Mouse (Mus musculus) lung, postnatal 0 days (tissue): ENCODE measurements at regions not wholly inside any gene's neighbourhood (a gene's known extent, or its start where the extent isn't known, plus 50 kb on each side); places are given as distances from the start of the nearest gene placed in this dataset.

Source experiments
- ATAC-seq: fragments of 200-750 bp; cut with Nextera tagmentation; 2 replicates; pipeline ENCODE4 v1.8.0; 2017; ENCODE audit warnings: moderate library complexity
- DNase-seq: peaks from one replicate; pipeline ENCODE4 v3.0.0-alpha.2; 2016; ENCODE audit warnings: low spot score
- H3K27ac ChIP-seq: fragments of 300-500 bp; sonication (generic); 2 replicates; pipeline ENCODE4 v1.5.1; 2014; ENCODE audit warnings: antibody characterized with exemption, mild to moderate bottlenecking, low read length, mixed read lengths
- H3K27me3 ChIP-seq: fragments of 300-500 bp; sonication (generic); replicated peaks from 2 replicates; pipeline ENCODE4 v1.6.1; 2014; ENCODE audit warnings: low read length, mixed read lengths; ENCODE audit not compliant: insufficient read depth
- H3K36me3 ChIP-seq: fragments of 300-500 bp; sonication (generic); 2 replicates; pipeline ENCODE4 v1.6.1; 2014; ENCODE audit warnings: low read length, mixed read lengths; ENCODE audit not compliant: insufficient read depth
- H3K4me1 ChIP-seq: fragments of 300-500 bp; sonication (generic); 2 replicates; pipeline ENCODE4 v1.6.1; 2014; ENCODE audit warnings: antibody characterized with exemption, low read depth, low read length, mixed read lengths; ENCODE audit not compliant: insufficient read depth
- H3K4me2 ChIP-seq: fragments of 300-500 bp; sonication (generic); replicated peaks from 2 replicates; pipeline ENCODE4 v1.6.1; 2014; ENCODE audit warnings: low read depth, mild to moderate bottlenecking, low read length, moderate library complexity, mixed read lengths
- H3K4me3 ChIP-seq: fragments of 300-500 bp; sonication (generic); 2 replicates; pipeline ENCODE4 v1.5.1; 2014; ENCODE audit warnings: low read depth, low read length
- H3K9ac ChIP-seq: fragments of 300-500 bp; sonication (generic); replicated peaks from 2 replicates; pipeline ENCODE4 v1.6.1; 2014; ENCODE audit warnings: low read depth, mild to moderate bottlenecking
- H3K9me3 ChIP-seq: fragments of 300-500 bp; sonication (generic); 2 replicates; pipeline ENCODE4 v1.6.1; 2016; ENCODE audit warnings: low read length, mixed read lengths
- CTCF ChIP-seq: IDR thresholded peaks from 2 replicates; pipeline ENCODE4 v1.5.1; 2016; ENCODE audit warnings: antibody characterized with exemption, mild to moderate bottlenecking
- EP300 ChIP-seq: IDR thresholded peaks from 2 replicates; pipeline ENCODE4 v1.6.1; 2016; ENCODE audit warnings: antibody characterized with exemption, mild to moderate bottlenecking, control low read depth
- WGBS: fragments of 180-500 bp; shearing (Covaris S2); extraction: QIAGEN DNeasy Blood & Tissue Kit; methylation state at CpG from one replicate; pipeline ENCODE4 v1.1.7; 2014; 5-methylcytosine and 5-hydroxymethylcytosine counted together

DNA sequence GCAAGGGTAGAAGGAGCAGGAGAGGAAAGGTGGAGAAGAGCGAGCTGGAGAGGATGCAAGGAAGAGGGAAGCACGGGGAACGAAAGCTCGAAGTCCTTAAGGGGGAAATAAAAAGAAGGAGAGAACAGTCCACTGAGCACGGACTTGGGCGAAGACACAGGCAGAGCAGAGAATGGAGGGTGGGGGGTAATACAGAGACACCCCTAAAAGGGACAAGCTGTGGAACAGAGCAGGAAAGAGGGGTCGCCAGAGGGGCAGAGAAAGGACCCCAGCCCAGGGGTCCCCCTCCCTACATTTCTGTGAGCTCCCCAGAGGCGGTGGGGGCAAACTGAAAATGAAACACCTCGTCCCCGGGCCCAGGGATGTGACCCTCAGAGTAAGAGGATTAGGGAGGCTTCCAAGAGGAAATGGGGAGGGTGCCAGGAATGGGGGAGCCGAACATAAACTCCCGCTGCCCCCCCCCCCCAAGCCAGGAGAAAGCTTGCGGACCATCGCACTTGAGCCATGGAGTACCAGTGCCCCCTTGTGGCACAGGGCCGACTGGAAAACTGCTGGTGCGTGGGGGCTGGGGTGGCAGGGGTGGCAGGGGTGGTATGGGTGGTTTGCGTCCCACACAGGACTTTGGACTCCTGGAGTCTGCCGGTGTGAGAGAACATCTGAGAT, 103.5 kb upstream of the Pja1 start:
- DNase-seq = peak; percentile 50
- Histone ChIP-seq H3K36me3 (no peaks in the 10 kb centered on the region), H3K27me3 (no peaks in the 10 kb centered on the region; the same call in 1 of the 2 replicates), H3K27ac (no peak overlapping the region), H3K4me1 (no peaks in the 10 kb centered on the region), H3K9me3 (no peaks in the 10 kb centered on the region), H3K4me3 (peak overlapping the region; percentile 31), H3K9ac (no peak overlapping the region), H3K4me2 (peak overlapping the region; percentile 56)
- 19% methylated on average over 11 of the region's 18 CpGs for WGBS
- TF ChIP-seq CTCF (peak; percentile 82), EP300 (no peak)
- ATAC-seq = peak; percentile 47

DNA sequence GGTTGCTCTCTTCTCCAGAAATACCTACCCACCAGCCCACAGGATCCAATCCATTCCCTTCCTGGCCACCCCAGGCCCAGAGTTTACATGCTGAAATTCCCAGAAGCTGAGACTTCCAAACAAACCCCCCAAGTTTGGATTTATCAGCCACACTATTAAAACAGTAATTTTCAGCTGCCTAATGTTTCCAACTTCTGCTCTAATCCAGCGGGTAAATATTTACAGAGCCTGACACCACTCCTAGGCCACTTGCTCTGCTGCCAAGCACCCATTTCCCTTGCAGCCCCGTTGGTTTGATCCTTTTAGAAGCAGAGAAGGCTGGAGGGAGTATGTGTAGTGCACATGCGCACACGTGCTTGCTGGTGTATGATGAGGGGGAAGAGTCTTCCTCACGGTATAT, 99.1 kb upstream of the Pja1 start:
- ATAC-seq = peak; percentile 20; the same call in 1 of the 2 replicates
- WGBS = 27% methylated on average over 5 of the region's 5 CpGs
- Histone ChIP-seq H3K27ac (no peak overlapping the region), H3K27me3 (no peaks in the 10 kb centered on the region; the same call in 1 of the 2 replicates), H3K9ac (no peak overlapping the region), H3K9me3 (no peaks in the 10 kb centered on the region), H3K4me3 (no peak overlapping the region), H3K4me2 (no peak overlapping the region), H3K4me1 (no peaks in the 10 kb centered on the region), H3K36me3 (no peaks in the 10 kb centered on the region)
- no peak for DNase-seq
- no peak for TF ChIP-seq EP300

GRCm38 (mm10) chrX:99568244-99568643, 97.2 kb upstream of the Pja1 start:
- no peak overlapping the region for H3K4me2 ChIP-seq
- 22% methylated on average over 9 of the region's 10 CpGs for WGBS
- no peak overlapping the region for H3K27ac ChIP-seq
- H3K36me3 ChIP-seq = no peaks in the 10 kb centered on the region
- no peaks in the 10 kb centered on the region for H3K9me3 ChIP-seq
- H3K4me1 ChIP-seq = no peaks in the 10 kb centered on the region
- no peak overlapping the region for H3K4me3 ChIP-seq
- TF ChIP-seq CTCF (no peak), EP300 (no peak)
- no peaks in the 10 kb centered on the region; the same call in 1 of the 2 replicates for H3K27me3 ChIP-seq
- H3K9ac ChIP-seq = no peak overlapping the region
- ATAC-seq = peak; percentile 57; the same call in 1 of the 2 replicates
- no peak for DNase-seq

- Histone ChIP-seq H3K27me3 (no peaks in the 10 kb centered on the region; the same call in 1 of the 2 replicates), H3K9ac (no peak overlapping the region), H3K27ac (no peak overlapping the region), H3K36me3 (no peaks in the 10 kb centered on the region), H3K9me3 (no peaks in the 10 kb centered on the region), H3K4me1 (no peaks in the 10 kb centered on the region), H3K4me2 (0 out of 2 replicates have a peak overlapping the region, but pooled peaks have one; percentile 14), H3K4me3 (no peak overlapping the region)
- 27% methylated on average over 24 of the region's 28 CpGs for whole genome bisulfite sequencing
- peak; percentile 46 for DNase-seq
- ATAC-seq = peak; percentile 74
- TF ChIP-seq CTCF = no peak
- no peak for TF ChIP-seq EP300
Measured at GRCm38 (mm10) chrX:99567367-99568164, 96.5 kb upstream of the Pja1 start.

GRCm38 (mm10) chrX:99561995-99562394, 90.9 kb upstream of the Pja1 start:
- Histone ChIP-seq H3K9ac (no peak overlapping the region), H3K9me3 (no peaks in the 10 kb centered on the region), H3K27ac (no peak overlapping the region), H3K4me1 (no peaks in the 10 kb centered on the region), H3K4me3 (no peak overlapping the region), H3K27me3 (no peaks in the 10 kb centered on the region), H3K4me2 (no peak overlapping the region), H3K36me3 (no peaks in the 10 kb centered on the region)
- WGBS = 66% methylated on average over 8 of the region's 8 CpGs
- TF ChIP-seq EP300 (no peak), CTCF (no peak)
- DNase-seq (no peak), ATAC-seq (no peak)

- no peak overlapping the region for H3K27ac ChIP-seq
- H3K9ac ChIP-seq = no peak overlapping the region
- WGBS = 50% methylated on average over 1 of the region's 2 CpGs
- no peaks in the 10 kb centered on the region for H3K4me1 ChIP-seq
- no peak for TF ChIP-seq EP300
- no peak for TF ChIP-seq CTCF
- H3K9me3 ChIP-seq = no peaks in the 10 kb centered on the region
- ATAC-seq (peak; percentile 54; the same call in 1 of the 2 replicates), DNase-seq (peak; percentile 41)
- H3K27me3 ChIP-seq = no peaks in the 10 kb centered on the region
- no peak overlapping the region for H3K4me3 ChIP-seq
- no peak overlapping the region for H3K4me2 ChIP-seq
- H3K36me3 ChIP-seq = no peaks in the 10 kb centered on the region
Measured at GRCm38 (mm10) chrX:99560699-99561098, 89.6 kb upstream of the Pja1 start.
